Mouse (Mus musculus): ENCODE results near the gene Rasl12.
A peak's percentile ranks its signal among the peaks of the same experiment; 100 is the strongest.

Gene Rasl12

DNA sequence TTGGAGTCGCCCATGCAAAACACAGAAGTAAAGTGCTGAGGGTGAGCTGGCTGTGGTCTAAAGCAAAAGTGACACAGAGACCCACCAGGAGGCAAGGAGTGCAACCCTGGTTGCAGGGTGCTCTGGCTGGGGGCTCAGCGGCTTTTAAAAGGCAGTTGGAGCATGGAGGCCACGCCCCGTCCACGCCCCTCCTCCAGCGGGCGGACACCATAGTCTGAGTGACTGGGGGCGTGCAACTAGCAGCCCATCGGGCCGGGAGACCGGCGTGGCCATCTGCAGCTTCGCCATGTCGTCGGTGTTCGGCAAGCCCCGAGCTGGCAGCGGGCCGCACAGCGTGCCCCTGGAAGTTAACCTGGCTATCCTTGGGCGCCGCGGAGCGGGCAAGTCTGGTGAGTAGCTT is at the start of gene Rasl12:
Gene Rasl12, plus strand, starts transcription at position 228 of the 400 bp plus-strand sequence.
- no peak for DNase-seq (ENCODE audit: low read depth, low spot score)

DNA sequence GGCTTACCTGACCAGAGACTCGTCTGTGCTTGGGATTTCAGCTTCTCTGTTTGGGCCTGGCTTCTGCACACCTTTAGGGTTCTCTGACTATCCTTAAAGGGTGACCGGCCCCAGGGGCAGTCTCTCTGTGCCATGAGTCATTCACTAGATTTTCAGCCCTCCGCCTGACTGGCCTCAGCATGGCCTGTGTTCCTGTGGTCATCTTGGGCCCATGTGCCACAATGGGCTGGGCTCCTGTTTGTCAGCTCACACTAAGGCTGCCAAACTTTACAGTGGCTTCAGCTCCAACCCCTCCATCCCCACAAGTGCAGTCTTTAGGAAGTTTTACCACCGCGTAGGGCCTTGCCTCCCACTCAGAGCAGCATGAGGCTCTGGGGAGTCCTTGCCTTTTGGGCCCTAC is 45.1 kb upstream of the Rasl12 start:
- peak; percentile 53 for DNase-seq (ENCODE audit: low read depth, low spot score)

DNA sequence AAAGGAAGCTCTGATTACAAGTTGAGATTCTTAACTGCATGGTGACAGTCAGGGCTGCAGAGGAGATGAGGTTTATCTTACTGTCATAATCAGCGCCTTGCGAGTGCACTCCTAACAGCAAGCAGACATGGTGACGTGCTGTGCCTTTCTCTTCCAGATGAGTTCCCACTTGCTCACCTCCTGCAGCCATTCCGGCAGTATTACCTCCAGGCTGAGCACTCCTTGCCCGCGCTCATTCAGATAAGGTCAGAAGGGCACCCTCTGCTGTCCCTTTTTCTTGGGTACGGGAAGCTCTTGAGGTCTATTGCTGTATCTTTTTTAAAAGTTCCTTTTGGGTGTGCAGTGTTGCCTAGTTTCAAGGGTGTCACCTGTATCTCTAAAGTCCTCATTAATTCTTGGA is 41.7 kb upstream of the Rasl12 start:
- DNase-seq (ENCODE audit: low read depth, low spot score): no peak

DNA sequence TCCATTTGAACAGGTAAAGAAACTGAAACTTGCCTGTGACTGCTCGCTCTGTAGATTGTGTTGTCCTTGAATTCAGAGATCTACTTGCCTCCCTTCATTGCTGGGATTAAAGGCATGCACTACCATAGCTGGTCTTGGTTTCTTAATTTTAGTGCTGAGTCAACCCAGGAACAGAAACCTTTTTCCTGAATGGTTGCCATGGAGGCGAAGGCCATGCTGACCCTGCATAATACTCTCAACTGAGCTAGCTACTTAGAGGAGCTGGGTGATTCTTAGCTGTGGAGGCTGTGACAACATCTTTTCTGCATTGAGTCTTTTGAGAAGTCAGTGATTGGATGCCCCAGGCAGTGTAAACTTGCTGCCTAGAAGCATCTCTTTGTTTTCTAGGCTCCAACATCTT is 41.3 kb upstream of the Rasl12 start:
- no peak for DNase-seq (ENCODE audit: low read depth, low spot score)

DNA sequence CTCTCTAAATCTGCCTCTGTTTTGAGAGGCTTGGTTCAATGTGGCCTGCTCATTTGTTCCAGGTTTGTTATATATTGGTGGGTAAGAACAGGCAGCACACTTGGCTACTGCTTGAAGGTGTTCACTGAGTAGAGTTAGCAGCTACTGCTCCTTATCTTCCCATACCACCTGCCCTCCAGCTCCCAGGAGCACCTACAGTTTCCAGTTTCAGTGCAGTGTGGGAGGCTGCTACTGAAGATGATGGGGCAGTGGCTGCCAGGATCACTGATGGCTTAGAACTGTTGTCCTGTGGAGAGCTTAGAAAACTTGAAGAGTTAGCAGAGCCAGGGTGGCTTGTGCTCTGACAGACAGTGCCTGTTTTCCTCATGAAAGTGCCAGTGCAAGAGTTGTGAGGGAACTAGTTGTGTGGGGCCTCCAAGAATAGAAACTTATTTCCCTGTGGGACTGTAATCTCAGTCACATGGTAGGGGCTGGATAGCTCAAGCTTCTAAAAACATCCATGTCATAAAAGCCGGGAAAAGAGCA is 39.3 kb upstream of the Rasl12 start:
- DNase-seq (ENCODE audit: low read depth, low spot score): no peak

DNA sequence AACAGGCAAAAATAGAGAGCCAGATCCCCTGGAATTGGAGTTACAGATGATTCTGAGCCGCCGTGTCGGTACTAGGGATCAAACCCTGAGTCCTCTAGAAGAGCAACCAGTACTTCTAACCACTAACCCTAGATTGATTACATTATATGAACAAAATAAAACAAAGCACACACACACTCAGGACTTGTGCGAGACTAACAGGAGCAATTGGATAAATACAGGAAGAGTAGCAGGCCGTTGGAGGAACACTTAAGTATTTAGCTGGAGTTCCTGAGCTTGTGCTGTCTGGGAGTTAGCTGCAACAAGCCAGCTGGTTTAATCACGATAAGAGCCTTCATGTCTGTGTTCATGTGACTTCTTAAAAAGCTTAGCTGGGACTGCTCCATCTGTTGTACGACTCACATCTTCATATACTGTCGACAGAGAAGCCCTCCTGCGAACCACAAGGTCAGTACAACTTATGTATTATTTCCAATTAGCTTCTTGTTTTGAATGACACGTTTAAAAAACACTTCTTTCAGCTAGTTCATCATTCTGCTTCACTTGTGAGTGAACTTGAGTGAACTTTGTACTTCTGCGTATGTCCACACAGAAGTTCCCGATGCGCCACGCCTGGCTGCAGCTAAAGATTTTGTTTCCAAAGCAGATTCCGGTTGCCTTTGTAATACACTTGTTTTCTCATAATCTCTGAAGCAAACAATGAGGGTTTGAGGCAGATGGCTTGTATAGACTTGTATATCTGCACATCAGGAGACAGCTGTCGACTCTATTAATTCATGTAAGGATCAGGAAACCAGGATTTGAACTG is 37.5 kb upstream of the Rasl12 start, which contains the start of gene Ubap1l:
Gene Ubap1l, plus strand, starts transcription at position 401 of the 808 bp plus-strand sequence.
- no peak for DNase-seq (ENCODE audit: low read depth, low spot score)

DNA sequence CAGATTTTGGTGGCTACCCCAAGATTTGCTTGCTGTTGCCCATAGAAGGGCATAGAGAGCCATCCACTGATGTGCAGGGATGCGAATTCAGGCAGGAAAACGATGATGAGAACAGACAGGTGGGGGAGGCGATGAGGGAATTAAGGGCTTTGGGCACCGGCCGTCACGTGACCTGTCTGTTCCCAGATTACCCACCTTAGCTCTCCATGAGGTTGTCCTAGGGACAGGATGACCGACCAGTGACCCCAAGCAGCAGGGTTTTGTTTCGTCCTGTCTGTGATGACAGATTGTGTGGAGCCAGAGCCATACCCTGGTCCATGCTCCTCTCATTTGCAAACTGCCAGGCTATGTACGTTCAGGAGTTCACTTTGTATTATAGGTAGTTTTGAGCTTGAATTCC is 34.6 kb upstream of the Rasl12 start:
- no peak for DNase-seq (ENCODE audit: low read depth, low spot score)

DNA sequence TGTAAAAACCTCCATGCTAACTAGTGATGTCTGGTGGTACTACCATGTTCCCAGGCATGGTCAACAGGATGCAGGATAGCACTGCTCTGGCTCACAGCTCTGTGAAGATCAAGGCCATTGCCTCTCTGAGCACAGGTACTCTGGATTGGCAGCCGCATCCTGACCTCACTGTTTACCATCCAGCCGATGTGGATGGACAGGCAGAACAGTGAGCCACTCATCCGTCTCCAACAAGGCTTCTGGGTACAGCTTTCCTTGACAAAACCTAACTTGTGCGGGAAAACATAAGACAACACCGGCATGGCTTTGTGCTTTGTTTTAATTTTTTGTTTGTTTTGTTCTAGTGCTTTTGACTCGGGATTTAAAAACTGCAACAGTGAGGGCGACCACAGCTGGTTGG is 32.6 kb upstream of the Rasl12 start:
- DNase-seq (ENCODE audit: low read depth, low spot score): no peak

DNA sequence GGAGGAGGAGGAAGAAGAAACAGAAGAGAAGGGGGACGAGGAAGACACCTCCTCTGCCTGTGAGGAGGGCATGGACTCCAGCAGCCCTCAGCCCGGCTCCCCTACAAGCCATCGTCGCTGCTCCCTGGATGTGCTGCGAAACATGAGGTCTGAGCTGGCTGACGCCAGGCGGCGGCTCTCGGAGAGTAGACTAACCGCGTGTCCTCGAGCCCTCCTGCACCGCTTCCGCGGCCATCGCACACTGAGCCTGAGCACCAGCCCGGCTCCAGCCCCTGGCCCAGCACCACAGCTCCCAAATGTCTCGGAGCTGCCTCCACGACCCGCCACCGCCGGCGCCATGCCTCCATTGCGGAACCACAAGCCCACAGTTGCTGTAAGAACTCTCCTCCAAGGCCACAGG is 26.6 kb upstream of the Rasl12 start:
- DNase-seq (ENCODE audit: low read depth, low spot score): no peak

DNA sequence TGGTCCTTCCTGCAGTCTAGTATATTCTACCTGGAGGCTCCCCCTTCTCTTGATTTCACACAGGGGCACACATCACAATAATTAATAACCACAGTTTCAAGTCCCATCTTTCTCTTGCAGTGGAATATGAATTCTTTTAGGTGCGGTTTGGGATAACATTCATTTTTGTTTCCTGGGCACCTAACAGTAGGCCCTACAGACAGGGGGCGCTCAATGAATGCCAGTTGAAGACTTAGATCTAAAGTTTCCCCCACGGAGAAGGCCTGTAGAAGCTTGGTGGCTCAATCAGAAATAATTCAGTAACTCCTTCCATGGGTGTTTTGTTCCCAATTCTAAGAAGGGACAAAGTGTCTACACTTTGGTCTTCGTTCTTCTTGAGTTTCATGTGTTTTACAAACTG is 25.9 kb upstream of the Rasl12 start:
- peak; percentile 61 for DNase-seq (ENCODE audit: low read depth, low spot score)

DNA sequence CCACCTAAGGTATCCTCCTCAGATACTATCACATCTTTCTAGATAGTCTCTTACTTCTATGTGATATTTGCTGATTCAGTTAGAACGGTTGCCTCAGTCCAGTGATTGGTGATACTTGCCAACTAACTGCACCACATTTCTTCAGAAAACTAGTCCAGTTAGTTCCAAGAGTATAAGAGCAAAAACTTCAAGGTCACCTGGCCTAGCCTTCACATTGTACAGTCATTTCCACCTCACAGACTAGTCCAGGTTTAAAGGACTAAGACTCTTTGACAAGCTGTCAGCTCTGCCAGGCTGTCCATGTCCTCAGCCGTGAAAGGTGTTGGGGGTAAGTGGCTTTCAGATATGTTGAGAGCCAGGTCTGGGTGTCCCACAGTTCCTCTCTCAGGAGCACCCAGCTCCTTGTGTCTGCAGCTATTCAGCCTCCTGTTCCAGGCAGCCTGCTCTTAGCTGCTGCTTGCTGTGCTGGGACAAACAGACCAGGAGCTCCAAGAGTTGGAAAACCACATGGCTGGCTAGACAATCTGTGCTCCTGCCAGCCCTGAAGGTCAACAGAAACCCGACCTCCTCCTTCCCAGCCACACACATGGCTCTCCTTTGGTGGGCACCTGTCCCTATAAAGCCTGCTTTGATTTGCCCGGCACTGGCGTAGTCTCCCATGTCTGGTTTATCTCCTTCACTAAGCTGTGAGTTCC is 23.7 kb upstream of the Rasl12 start:
- no peak for DNase-seq (ENCODE audit: low read depth, low spot score)

DNA sequence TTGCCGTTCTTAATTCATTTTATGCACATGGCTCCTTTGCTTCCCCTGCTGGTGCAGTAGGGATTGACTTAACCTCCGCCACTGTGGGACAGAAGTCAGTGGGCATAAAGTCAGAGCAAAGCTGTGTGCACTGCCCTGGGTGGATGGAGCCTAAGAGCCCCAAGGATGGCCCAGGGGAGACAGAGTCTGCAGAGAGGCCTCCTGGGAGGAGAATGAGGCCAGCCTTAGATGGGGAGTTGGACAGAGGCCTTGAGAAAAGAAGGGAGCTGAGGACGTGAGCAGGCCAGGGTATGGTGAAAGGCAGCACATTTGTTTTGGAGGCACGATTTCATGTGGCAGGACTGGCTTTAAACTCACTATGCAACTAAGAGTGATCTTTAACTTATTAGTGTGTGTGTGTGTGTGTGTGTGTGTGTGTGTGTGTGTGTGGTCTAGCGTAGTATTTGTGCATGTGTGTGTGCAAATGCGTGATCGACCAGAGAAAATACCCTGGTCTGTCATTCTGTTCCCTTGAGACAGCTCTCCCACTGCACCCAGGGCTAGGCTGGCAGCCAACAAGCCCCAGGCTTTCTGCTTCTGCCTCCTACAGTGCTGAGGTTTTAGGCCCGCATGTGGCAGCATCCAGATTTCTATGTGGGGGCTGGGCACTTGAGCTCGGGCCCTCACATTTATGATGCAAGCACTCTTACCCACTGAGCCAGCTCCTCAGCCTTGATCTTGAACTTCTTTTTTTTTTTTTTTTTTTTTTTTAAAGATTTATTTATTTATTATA is 23.0 kb upstream of the Rasl12 start:
- no peak for DNase-seq (ENCODE audit: low read depth, low spot score)

DNA sequence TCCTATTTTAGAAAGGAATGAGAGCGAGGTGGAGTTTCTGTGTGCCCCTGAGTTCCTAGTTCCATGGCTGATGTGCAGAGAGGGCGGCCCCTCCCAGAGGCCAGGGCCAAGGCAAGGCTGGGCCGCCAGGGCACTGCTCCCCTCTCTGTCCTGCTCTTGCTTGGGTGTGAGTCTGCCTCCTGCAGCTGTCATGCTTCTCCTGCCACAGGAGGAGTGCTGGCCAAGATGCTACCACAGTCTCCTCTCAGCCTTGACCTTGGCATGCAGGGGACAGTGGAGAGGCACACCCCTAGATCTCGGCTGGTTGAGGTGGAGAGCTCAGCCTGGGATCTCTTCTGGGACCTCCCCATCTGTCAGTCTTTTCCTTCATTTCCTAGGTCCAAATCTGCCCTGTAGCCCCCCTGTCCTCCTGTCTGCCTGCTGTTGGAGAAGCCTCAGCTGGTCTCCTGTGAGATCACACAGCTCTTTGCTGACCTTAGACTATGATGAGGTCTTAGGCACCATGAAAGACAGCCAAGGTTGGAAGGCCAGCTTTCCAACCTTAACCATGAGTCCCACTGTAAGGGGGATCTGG is 17.2 kb upstream of the Rasl12 start:
- DNase-seq (ENCODE audit: low read depth, low spot score): no peak

DNA sequence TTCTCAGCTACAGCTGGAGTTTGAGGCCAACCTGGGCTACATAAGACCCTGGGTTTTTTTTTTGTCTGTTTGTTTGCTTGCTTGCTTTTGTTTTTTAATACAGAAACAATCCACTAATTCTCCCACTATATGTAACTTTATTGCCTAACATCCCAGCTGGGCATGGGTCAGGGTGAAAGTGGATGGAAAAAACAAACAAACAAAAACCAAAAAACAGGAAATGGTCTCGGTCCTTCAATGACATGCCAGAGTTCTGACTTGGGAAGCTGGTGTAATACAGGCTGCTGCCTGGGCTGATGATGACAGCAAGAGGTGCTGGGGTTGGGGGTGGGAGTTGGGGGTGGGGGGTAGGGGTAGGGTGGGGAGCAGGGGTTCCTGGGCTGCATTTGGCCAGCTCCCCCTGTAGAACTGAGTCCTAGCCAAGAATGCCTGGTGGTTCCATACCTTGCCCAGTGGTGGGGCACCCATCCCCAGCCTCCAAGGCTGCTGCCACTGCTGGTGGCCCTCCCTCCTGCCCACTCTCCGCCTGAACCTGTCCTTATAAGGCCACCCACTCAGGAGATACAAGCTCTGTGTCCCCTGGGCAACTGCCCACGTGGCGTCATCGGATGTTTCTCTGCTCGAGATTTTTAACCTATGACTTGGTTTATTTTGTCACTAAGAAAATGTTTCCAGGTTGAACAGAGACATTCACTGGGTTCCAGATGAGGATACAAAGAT is 16.1 kb upstream of the Rasl12 start:
- DNase-seq (ENCODE audit: low read depth, low spot score): no peak

DNA sequence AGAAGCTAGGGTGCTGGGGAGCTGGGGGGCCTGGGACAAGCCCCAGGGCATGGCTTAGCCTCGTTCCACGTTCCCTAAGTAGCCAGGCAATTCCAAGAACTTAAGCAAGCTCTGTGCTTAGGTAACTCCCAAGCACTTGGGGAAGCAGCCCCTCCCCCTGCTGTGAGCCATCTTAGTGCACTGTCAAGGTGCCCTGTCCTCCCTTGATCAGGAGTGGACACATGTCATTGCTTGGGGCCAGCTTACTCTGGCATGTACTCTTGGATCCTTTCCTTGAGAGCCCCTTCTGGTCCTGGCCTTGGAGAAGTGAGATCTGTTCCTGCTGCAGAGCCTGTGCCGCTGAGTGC is 15.6 kb upstream of the Rasl12 start:
- DNase-seq (ENCODE audit: low read depth, low spot score): no peak

DNA sequence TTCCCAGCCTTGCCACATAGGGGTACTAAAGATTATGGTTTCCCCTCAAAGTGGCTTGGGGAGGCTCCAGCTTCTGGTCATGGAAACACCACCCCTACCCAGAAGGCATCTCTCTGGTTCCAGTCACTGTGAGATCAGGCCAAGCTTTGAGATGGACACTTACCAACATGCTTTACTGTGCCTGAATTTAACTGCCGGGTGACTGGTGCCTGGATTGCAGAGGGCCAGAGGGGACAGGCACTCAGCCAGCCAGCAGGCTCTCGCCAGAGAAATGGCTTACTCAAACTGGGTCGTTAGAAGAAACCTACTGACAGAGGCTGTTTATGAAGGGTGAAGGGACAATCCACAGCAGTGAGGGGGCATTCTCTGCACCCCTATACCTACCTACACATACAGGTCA is 14.0 kb upstream of the Rasl12 start:
- DNase-seq (ENCODE audit: low read depth, low spot score): no peak

DNA sequence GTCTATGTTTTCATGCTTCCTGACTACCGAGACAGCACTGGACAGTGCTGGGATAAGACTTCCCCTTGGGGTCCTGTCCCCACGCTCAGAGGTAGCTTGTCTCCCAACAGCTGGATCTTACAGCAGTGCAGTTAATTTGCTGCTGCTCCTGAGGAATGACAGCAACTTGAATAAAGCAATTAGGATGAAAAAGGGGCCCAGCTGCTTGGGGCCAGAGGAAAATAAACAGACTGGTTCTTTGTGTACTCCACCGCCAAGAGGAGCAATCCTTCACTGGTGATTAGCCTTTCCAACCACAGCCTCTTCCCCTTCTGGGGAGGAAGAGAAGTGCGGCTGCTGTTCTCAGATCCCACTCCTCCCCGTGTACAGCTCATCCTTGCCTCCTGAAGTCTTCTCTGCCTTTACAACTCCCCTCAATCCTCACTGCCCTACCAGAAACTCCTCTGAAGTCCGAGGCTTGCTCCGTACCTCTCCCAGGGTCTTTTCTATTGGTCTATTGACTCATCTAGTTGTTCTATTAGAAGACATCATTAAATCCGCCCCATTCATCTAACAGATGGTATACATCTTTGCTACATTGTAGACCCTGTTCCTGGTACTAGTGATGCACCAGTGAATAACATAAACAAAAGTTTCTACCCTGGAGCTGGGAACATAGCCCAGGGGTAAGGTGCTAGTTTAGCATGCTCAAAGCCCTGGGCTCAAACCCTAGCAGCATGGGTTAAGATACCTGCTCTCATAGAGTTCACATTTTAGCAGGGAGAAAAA is 11.7 kb upstream of the Rasl12 start:
- no peak for DNase-seq (ENCODE audit: low read depth, low spot score)

DNA sequence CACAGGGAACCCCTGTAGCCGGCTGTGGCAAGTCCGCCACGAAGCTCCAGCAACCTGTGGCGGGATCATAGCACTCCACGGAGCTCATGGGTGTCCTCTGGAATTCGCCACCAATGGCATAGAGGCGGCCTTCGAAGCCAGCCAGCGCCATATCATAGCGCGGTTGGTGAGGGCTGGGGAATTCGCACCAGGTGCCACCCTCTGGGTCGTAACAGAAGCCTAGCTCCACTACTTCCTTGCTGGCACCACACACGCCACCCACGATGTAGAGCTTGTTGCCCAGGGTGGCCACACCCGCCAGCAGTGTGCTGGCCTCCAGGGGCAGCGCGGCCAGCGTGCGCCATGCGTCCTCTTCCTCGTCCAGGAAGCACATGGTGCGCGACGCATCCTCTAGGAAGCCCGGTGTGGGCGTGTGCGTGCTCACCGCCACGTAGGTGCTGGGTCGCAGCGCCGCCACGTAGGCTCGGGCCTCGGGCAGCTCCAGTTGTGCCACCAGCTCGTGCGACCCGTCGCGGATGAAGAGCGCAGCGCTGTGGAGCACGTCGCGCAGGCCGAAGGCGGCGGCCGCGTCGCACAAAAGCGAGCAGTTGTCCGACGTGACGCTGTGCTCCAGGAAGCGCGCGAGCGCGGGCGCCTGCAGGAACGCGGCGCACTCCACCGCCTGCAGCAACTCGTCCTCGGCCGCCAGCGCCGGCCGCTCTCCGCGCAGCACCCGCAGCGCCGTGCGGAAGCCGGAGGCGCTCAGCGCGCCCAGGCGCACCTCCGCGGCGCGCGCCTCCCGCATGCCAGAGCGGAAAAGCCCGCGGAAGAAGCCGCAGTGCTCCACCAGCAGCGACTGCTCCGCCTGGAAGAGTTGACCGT is 7.3 kb upstream of the Rasl12 start:
- no peak for DNase-seq (ENCODE audit: low read depth, low spot score)

DNA sequence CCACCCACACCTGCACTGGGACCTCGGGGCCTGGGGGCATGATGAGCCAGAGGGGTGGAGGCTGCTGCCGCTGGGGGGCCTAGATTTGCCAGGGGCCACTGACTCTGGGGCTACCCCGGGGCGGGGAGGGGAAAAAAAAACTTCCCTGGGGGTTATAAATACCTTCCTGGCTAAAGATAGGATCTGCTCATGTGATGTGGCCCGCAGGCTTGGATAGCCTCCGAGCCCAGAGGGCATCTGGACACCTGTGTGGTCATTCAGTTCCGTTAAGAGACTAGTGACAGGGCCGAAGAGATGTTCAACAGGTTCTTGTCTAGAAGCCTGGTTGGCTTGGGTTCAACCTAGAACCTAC is 6.7 kb upstream of the Rasl12 start, which contains the start of gene Kbtbd13:
Gene Kbtbd13, minus strand, starts transcription at position 40 of the 352 bp plus-strand sequence.
- no peak for DNase-seq (ENCODE audit: low read depth, low spot score)

All from 3T3-L1 (cell line).